Mouse (Mus musculus): ENCODE data around the gene Gm10378. TPM values are rescaled to one million over a fixed set of nuclear protein-coding genes. Genes with fewer than 3 reads are reported as not detected.
"Not testable (repeated sequence)": the region's sequence is repeated elsewhere in the genome, so short reads cannot be mapped to it uniquely, and the experiment has no call there.

Gene Gm10378
- not detected in 2 replicates for polyA plus RNA-seq (2014; fragmentation: Nextera tagmentation; extraction: Ambion mirVana)

GRCm38 (mm10) chr14:42655638-42656037 is at the start of gene Gm10378:
Gene Gm10378, plus strand, starts transcription at chr14:42655938.
- H3K27ac ChIP-seq (ENCODE audit: low read length); H3K4me1 ChIP-seq (ENCODE audit: control insufficient read depth, insufficient read depth, low read length); H3K36me3 ChIP-seq (ENCODE audit: control insufficient read depth, insufficient read depth, low read length); H3K9ac ChIP-seq (replicated peaks; ENCODE audit: low read depth, low read length); H3K27me3 ChIP-seq (ENCODE audit: control insufficient read depth, insufficient read depth, low read length); ATAC-seq (ENCODE audit: insufficient number of reproducible peaks, insufficient read depth, low FRiP score, low read depth); H3K4me2 ChIP-seq (replicated peaks; ENCODE audit: low read depth, low read length); H3K9me3 ChIP-seq (ENCODE audit: control insufficient read depth, low read depth, low read length); H3K4me3 ChIP-seq (ENCODE audit: low read depth, low read length): not testable (repeated sequence)
- no CpG with 5 or more reads among the region's 1 CpGs for whole genome bisulfite sequencing

- H3K4me1 ChIP-seq (ENCODE audit: control insufficient read depth, insufficient read depth, low read length); ATAC-seq (ENCODE audit: insufficient number of reproducible peaks, insufficient read depth, low FRiP score, low read depth); H3K36me3 ChIP-seq (ENCODE audit: control insufficient read depth, insufficient read depth, low read length); H3K4me2 ChIP-seq (replicated peaks; ENCODE audit: low read depth, low read length); H3K9ac ChIP-seq (replicated peaks; ENCODE audit: low read depth, low read length); H3K9me3 ChIP-seq (ENCODE audit: control insufficient read depth, low read depth, low read length); H3K27ac ChIP-seq (ENCODE audit: low read length); H3K27me3 ChIP-seq (ENCODE audit: control insufficient read depth, insufficient read depth, low read length); H3K4me3 ChIP-seq (ENCODE audit: low read depth, low read length): not testable (repeated sequence)
- no CpG with 5 or more reads among the region's 2 CpGs for WGBS
Observed at GRCm38 (mm10) chr14:42641817-42642216, 13.9 kb upstream of the Gm10378 start, which contains the start of gene Gm3633. Gene Gm3633, minus strand, starts transcription at chr14:42641917.

Small RNAs within 50 kb of the gene (microRNA-seq; reads per million reads assigned to microRNA genes)
- gene Gm23620 (not detected), gene Gm25228 (not detected)

Other genes with a start within 250 kb of the Gm10378 start
- gene Gm8005, start 216.3 kb upstream of the Gm10378 start, polyA plus RNA-seq (2014; fragmentation: Nextera tagmentation; extraction: Ambion mirVana) = not detected in 2 replicates
- gene Gm8011, start 192.1 kb upstream of the Gm10378 start, polyA plus RNA-seq (2014; fragmentation: Nextera tagmentation; extraction: Ambion mirVana) = not detected in 2 replicates
- gene Gm8020, start 153.6 kb upstream of the Gm10378 start, polyA plus RNA-seq (2014; fragmentation: Nextera tagmentation; extraction: Ambion mirVana) = not detected in 2 replicates
- not detected in 2 replicates for gene Gm8024, start 131.7 kb upstream of the Gm10378 start, polyA plus RNA-seq (2014; fragmentation: Nextera tagmentation; extraction: Ambion mirVana)
- gene Gm17124, start 56.1 kb upstream of the Gm10378 start, polyA plus RNA-seq (2014; fragmentation: Nextera tagmentation; extraction: Ambion mirVana) = not detected in 2 replicates
- not detected in 2 replicates for gene Gm3633, start 14.0 kb upstream of the Gm10378 start, polyA plus RNA-seq (2014; fragmentation: Nextera tagmentation; extraction: Ambion mirVana)
- gene Gm3015, start 112.9 kb downstream of the Gm10378 start, polyA plus RNA-seq (2014; fragmentation: Nextera tagmentation; extraction: Ambion mirVana) = not detected in 2 replicates
- not detected in 2 replicates for gene Gm10377, start 142.0 kb downstream of the Gm10378 start, polyA plus RNA-seq (2014; fragmentation: Nextera tagmentation; extraction: Ambion mirVana)
- not detected in 2 replicates for gene Gm21977, start 197.5 kb downstream of the Gm10378 start, polyA plus RNA-seq (2014; fragmentation: Nextera tagmentation; extraction: Ambion mirVana)

All from stomach, embryonic 14.5 days (tissue).